Mouse (Mus musculus): ENCODE results near the gene Slc35d3. TPM values are rescaled to one million over a fixed set of nuclear protein-coding genes. Genes with fewer than 3 reads are reported as not detected.

Slc35d3 gene
- 7.2 TPM for polyA plus RNA-seq (2015; fragmentation: Illumina TruSeq; extraction: RNeasy Lipid Tissue Mini Kit (QIAGEN cat#74804); ENCODE audit: low read depth, low replicate concordance)

GRCm38 (mm10) chr10:19850998-19851691 is at the start of gene Slc35d3:
TSS of gene Slc35d3 (minus strand) at chr10:19851459.

Other genes with a start within 250 kb of the Slc35d3 start
- gene Il22ra2, start 229.5 kb downstream of the Slc35d3 start, polyA plus RNA-seq (2015; fragmentation: Illumina TruSeq; extraction: RNeasy Lipid Tissue Mini Kit (QIAGEN cat#74804); ENCODE audit: low read depth, low replicate concordance) = not detected
- gene Il20ra, start 138.9 kb downstream of the Slc35d3 start, polyA plus RNA-seq (2015; fragmentation: Illumina TruSeq; extraction: RNeasy Lipid Tissue Mini Kit (QIAGEN cat#74804); ENCODE audit: low read depth, low replicate concordance) = 0.85 TPM
- gene Pex7, start 56.2 kb upstream of the Slc35d3 start, polyA plus RNA-seq (2015; fragmentation: Illumina TruSeq; extraction: RNeasy Lipid Tissue Mini Kit (QIAGEN cat#74804); ENCODE audit: low read depth, low replicate concordance) = 36.8 TPM
- gene Map3k5, start 83.0 kb upstream of the Slc35d3 start, polyA plus RNA-seq (2015; fragmentation: Illumina TruSeq; extraction: RNeasy Lipid Tissue Mini Kit (QIAGEN cat#74804); ENCODE audit: low read depth, low replicate concordance) = 16.5 TPM